Mouse (Mus musculus) midbrain, postnatal 0 days (tissue): ENCODE data around the gene Ak2. TPM values are rescaled to one million over a fixed set of nuclear protein-coding genes. Genes with fewer than 3 reads are reported as not detected.
A peak's percentile ranks its signal among the peaks of the same experiment; 100 is the strongest.

Source experiments
- ATAC-seq: fragments of 200-750 bp; cut with Nextera tagmentation; 2 replicates; pipeline ENCODE4 v1.8.0; 2017; ENCODE audit warnings: moderate number of reproducible peaks, mild to moderate bottlenecking, moderate TSS enrichment, moderate library complexity; ENCODE audit not compliant: low FRiP score
- DNase-seq: peaks from one replicate; pipeline ENCODE4 v3.0.0-alpha.2; 2015; ENCODE audit warnings: low spot score
- H3K27ac ChIP-seq: fragments of 300-500 bp; sonication (generic); 2 replicates; pipeline ENCODE4 v1.5.1; 2014; ENCODE audit warnings: low read depth, mild to moderate bottlenecking, low read length, mixed read lengths
- H3K27me3 ChIP-seq: fragments of 300-500 bp; sonication (generic); 2 replicates; pipeline ENCODE4 v1.6.1; 2014; ENCODE audit warnings: low read length, control low read depth, mixed read lengths; ENCODE audit not compliant: insufficient read depth
- H3K36me3 ChIP-seq: fragments of 300-500 bp; sonication (generic); 2 replicates; pipeline ENCODE4 v1.6.1; 2014; ENCODE audit warnings: low read length, control low read depth, mixed read lengths; ENCODE audit not compliant: insufficient read depth
- H3K4me1 ChIP-seq: fragments of 300-500 bp; sonication (generic); 2 replicates; pipeline ENCODE4 v1.6.1; 2014; ENCODE audit warnings: mild to moderate bottlenecking, control low read depth, antibody characterized with exemption, low read length, mixed read lengths; ENCODE audit not compliant: insufficient read depth
- H3K4me2 ChIP-seq: fragments of 300-500 bp; sonication (generic); 2 replicates; pipeline ENCODE4 v1.6.1; 2014; ENCODE audit warnings: low read depth, mild to moderate bottlenecking, low read length, mixed read lengths; ENCODE audit not compliant: poor library complexity, severe bottlenecking
- H3K4me3 ChIP-seq: fragments of 300-500 bp; sonication (generic); 2 replicates; pipeline ENCODE4 v1.5.1; 2014; ENCODE audit warnings: low read depth, mild to moderate bottlenecking, low read length, moderate library complexity
- H3K9ac ChIP-seq: fragments of 300-500 bp; sonication (generic); replicated peaks from 2 replicates; pipeline ENCODE4 v1.6.1; 2014; ENCODE audit warnings: mild to moderate bottlenecking, low read length, moderate library complexity, mixed read lengths; ENCODE audit not compliant: poor library complexity, severe bottlenecking
- H3K9me3 ChIP-seq: fragments of 300-500 bp; sonication (generic); 2 replicates; pipeline ENCODE4 v1.6.1; 2016; ENCODE audit warnings: low read length, control low read depth
- CTCF ChIP-seq: IDR thresholded peaks from 2 replicates; pipeline ENCODE4 v1.5.1; 2016; ENCODE audit warnings: antibody characterized with exemption, mild to moderate bottlenecking
- WGBS: fragments of 180-500 bp; shearing (Covaris S2); extraction: QIAGEN DNeasy Blood & Tissue Kit; methylation state at CpG from one replicate; pipeline ENCODE4 v1.1.7; 2014; 5-methylcytosine and 5-hydroxymethylcytosine counted together
- polyA plus RNA-seq: library from polyadenylated mRNA; unstranded; fragments of >200 nt; fragmentation: Nextera tagmentation; extraction: Ambion mirVana; gene quantifications from 2 replicates; pipeline ENCODE4 v1.2.1, GENCODE M21; 2015
- total RNA-seq: library from RNA; depleted of rRNA; stranded (reverse); fragments of >200 nt; gene quantifications from 2 replicates; pipeline ENCODE4 v1.2.3, GENCODE M21; 2014

Gene Ak2
- total and polyA plus RNA-seq, 2 experiments from 2014 or later: 31.0 to 67.1 TPM

DNA sequence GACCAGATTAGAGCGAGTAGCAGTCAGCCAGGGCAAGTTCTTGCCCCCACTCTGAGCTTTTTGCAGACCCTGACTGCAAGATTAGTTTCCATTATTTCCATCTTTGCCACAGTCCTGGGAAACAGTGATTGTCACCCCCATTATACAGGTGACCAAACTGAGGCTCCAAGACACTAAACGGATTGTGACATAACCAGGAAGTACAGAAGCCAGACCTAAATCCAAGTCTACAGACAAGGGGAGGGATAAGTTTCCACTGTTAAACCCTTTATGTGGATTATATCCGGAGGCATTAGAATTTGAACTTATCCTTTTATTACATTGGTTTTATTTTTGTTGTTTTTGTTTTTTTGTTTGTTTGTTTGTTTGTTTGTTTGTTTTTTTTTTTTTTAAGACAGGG lies 42.5 kb downstream of the Ak2 start:
- H3K36me3 ChIP-seq: no peaks in the 10 kb centered on the region
- H3K4me3 ChIP-seq: no peak overlapping the region
- ATAC-seq (no peak), DNase-seq (no peak)
- H3K9me3 ChIP-seq: no peaks in the 10 kb centered on the region
- H3K9ac ChIP-seq: no peak overlapping the region
- H3K4me1 ChIP-seq: no peaks in the 10 kb centered on the region
- H3K27ac ChIP-seq: no peak overlapping the region
- no peak overlapping the region for H3K4me2 ChIP-seq
- no peaks in the 10 kb centered on the region for H3K27me3 ChIP-seq
- WGBS: 89% methylated on average over 3 of the region's 3 CpGs
- TF ChIP-seq CTCF: no peak

DNA sequence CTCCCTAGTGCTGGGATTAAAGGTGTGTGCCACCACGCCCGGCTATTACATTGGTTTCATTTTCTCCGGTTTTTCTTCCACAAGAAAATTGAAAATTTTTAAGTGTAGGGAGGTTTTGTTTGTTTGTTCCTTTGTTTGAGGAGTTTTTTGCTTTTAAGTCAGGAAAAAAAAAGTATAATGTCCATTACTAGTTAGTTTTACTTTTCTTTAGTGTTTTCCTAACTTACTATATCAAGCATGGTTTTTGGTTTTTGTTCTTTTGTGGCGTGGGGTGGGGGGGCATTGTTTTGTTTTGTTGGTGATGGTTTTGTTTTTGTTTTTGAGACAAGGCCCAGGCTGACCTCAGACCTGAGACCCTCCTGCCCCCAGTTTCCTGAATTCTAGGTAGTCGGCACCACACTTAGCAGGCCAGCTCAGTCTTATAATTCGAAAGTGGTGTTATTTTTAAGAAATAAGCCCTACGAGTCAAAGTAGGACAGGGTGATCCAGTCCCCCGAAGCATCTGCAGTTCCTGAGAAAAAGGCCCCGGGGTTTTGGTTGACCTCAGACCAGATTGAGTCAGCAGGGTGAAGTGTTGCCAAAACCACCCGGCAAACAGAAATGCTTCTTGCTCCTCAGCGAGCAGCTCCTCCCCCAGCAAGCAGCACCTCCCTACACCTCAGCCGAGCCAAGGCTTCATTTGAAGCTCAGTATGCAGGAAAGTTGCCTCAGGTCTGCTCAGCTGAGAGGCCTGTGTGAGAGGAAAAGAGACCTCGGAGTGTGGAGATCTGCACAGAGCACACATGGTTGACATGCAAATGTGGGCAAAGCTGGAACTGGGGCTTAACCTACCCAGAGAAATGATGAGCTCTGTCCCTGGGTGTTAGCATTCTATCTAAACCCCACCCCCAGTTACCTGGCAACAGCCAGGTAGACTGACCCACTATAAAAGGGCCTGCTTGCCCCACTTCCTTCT lies 43.2 kb downstream of the Ak2 start:
- ATAC-seq (no peak), DNase-seq (no peak)
- Histone ChIP-seq H3K27me3 (no peaks in the 10 kb centered on the region), H3K9ac (no peak overlapping the region), H3K4me2 (no peak overlapping the region), H3K9me3 (no peaks in the 10 kb centered on the region), H3K36me3 (no peaks in the 10 kb centered on the region), H3K4me1 (no peaks in the 10 kb centered on the region), H3K27ac (no peak overlapping the region; the same call in 1 of the 2 replicates), H3K4me3 (no peak overlapping the region)
- TF ChIP-seq CTCF: no peak
- WGBS: 52% methylated on average over 13 of the region's 13 CpGs

DNA sequence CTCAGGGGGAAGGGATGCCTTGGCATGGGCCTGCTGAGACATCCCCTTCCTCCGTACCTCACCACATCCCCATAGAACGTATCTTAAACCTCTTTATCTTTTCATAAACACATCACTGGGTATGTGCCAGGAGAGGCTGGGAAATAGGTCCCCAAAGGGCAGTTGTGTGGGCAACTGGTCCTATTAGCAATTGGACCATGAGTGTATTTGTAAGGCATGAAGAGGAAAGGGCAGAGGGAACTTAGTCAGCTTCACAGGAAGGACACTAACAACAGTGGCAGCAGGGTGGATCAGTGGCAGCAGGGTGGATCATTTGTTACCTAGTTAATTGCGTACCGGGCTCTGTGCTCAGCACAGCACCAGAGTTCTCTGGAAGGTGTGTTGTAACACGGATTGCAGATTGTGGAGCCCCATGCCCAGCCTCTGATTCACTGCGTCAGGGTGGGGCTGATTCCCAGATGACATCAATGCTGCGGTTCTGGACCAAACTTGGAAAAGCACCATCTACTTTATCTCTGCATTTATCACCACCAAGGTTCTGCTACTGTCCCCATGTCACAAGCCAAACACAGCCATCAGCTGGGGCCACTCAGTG lies 44.2 kb downstream of the Ak2 start:
- ATAC-seq: no peak
- Histone ChIP-seq H3K9ac (no peak overlapping the region), H3K27ac (no peak overlapping the region), H3K4me1 (no peaks in the 10 kb centered on the region), H3K4me3 (no peak overlapping the region), H3K4me2 (no peak overlapping the region), H3K36me3 (no peaks in the 10 kb centered on the region), H3K9me3 (no peaks in the 10 kb centered on the region), H3K27me3 (no peaks in the 10 kb centered on the region)
- WGBS: 79% methylated on average over 7 of the region's 7 CpGs
- TF ChIP-seq CTCF: no peak
- DNase-seq: no peak

DNA sequence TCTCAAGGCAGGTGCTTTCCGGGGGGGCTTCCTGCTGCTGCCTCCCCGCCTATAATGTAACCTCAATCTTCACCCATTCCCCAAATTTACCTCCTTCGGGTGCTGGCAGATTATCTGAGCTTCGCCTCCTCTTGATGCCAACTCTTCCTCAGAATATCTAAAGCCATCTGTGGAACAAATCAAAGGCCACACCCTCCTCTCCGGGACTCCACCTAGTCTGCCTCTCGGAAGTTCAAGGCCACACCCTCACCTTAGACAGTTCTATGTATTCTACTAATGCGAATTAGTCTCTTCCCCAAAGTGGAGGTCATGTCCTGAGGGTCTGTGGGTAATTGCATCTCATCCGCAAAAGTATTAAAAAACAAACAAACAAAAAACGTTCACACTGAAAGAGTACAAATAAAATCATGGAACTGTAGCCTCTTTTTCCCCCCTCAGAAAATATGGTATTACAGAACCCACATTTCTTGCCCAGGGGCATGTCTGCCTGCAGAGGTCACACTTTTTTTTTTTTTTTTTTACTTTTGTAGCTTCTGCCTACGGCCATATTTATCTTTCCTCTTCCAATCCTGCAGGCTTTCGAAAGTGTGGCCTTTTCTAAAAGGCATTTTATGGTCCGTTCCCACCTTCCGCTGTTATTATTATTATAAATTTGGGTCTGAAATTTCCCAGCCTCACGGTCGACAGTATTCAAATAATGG lies 56.1 kb downstream of the Ak2 start:
- no peak for DNase-seq
- H3K9ac ChIP-seq: peak overlapping the region; percentile 69
- WGBS: 15% methylated on average over 15 of the region's 15 CpGs
- H3K27ac ChIP-seq: peak overlapping the region; percentile 98
- H3K36me3 ChIP-seq: no peaks in the 10 kb centered on the region; the same call in 1 of the 2 replicates
- peaks cover 4% of the 10 kb centered on the region; the same call in 1 of the 2 replicates for H3K4me1 ChIP-seq
- peak overlapping the region; percentile 41 for H3K4me3 ChIP-seq
- peak overlapping the region; percentile 80 for H3K4me2 ChIP-seq
- no peak for TF ChIP-seq CTCF
- H3K9me3 ChIP-seq: no peaks in the 10 kb centered on the region
- no peak for ATAC-seq
- H3K27me3 ChIP-seq: no peaks in the 10 kb centered on the region

DNA sequence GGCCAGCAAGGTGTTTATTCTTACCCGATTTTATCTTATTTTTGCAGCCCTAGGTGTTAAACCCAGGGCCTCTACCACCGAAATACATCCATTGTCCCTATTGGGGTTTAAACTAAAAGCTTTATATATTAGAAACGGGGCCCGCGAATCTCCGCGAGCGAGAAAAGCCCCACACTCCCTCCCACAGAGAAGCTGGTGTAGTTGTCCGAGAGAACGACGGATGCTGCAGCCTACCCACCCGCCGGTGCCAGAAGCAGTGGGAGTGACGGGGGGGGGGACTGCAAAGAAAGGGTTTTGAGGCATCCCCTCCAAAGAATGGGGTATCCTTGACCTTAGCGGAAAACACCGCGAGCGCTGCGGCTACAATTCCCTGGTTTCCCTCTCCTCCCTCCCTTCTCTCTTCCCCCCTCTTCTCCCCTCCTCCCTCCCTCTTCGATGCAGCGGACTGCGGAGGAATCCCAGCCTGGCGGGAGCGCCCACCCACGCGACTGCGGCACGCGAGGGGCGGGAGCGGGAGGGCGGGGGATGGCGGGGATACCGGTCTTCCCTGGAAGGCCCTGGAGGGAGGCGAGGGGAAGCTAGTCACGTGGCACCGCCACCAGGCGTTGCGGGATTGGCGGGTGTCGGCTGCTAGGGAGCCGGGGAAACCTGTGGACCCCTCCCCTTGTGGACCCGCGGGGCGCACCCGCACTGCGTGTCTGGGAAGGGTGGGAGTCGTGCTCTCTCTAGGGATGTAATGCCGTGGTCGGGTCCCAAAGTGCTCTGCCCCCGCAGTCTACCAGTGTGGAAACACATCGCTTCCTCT lies 56.9 kb downstream of the Ak2 start:
- Histone ChIP-seq H3K27ac (peak overlapping the region; percentile 98), H3K4me3 (peak overlapping the region; percentile 41), H3K4me1 (peaks cover 4% of the 10 kb centered on the region; the same call in 1 of the 2 replicates), H3K27me3 (no peaks in the 10 kb centered on the region), H3K4me2 (peak overlapping the region; percentile 80), H3K9ac (peak overlapping the region; percentile 69), H3K9me3 (no peaks in the 10 kb centered on the region), H3K36me3 (no peaks in the 10 kb centered on the region; the same call in 1 of the 2 replicates)
- no peak for TF ChIP-seq CTCF
- ATAC-seq: peak; percentile 92
- WGBS: under 1% methylated on average over 44 of the region's 52 CpGs
- peak; percentile 93 for DNase-seq
